Mouse (Mus musculus) midbrain, postnatal 0 days (tissue): ENCODE measurements around the gene Nkapl. TPM values are rescaled to one million over a fixed set of nuclear protein-coding genes. Genes with fewer than 3 reads are reported as not detected.

Source experiments
- ATAC-seq: fragments of 200-750 bp; cut with Nextera tagmentation; 2 replicates; pipeline ENCODE4 v1.8.0; 2017; ENCODE audit warnings: moderate number of reproducible peaks, mild to moderate bottlenecking, moderate TSS enrichment, moderate library complexity; ENCODE audit not compliant: low FRiP score
- DNase-seq: peaks from one replicate; pipeline ENCODE4 v3.0.0-alpha.2; 2015; ENCODE audit warnings: low spot score
- H3K27ac ChIP-seq: fragments of 300-500 bp; sonication (generic); 2 replicates; pipeline ENCODE4 v1.5.1; 2014; ENCODE audit warnings: low read depth, mild to moderate bottlenecking, low read length, mixed read lengths
- H3K27me3 ChIP-seq: fragments of 300-500 bp; sonication (generic); 2 replicates; pipeline ENCODE4 v1.6.1; 2014; ENCODE audit warnings: low read length, control low read depth, mixed read lengths; ENCODE audit not compliant: insufficient read depth
- H3K36me3 ChIP-seq: fragments of 300-500 bp; sonication (generic); 2 replicates; pipeline ENCODE4 v1.6.1; 2014; ENCODE audit warnings: low read length, control low read depth, mixed read lengths; ENCODE audit not compliant: insufficient read depth
- H3K4me1 ChIP-seq: fragments of 300-500 bp; sonication (generic); 2 replicates; pipeline ENCODE4 v1.6.1; 2014; ENCODE audit warnings: mild to moderate bottlenecking, control low read depth, antibody characterized with exemption, low read length, mixed read lengths; ENCODE audit not compliant: insufficient read depth
- H3K4me2 ChIP-seq: fragments of 300-500 bp; sonication (generic); 2 replicates; pipeline ENCODE4 v1.6.1; 2014; ENCODE audit warnings: low read depth, mild to moderate bottlenecking, low read length, mixed read lengths; ENCODE audit not compliant: poor library complexity, severe bottlenecking
- H3K4me3 ChIP-seq: fragments of 300-500 bp; sonication (generic); 2 replicates; pipeline ENCODE4 v1.5.1; 2014; ENCODE audit warnings: low read depth, mild to moderate bottlenecking, low read length, moderate library complexity
- H3K9ac ChIP-seq: fragments of 300-500 bp; sonication (generic); replicated peaks from 2 replicates; pipeline ENCODE4 v1.6.1; 2014; ENCODE audit warnings: mild to moderate bottlenecking, low read length, moderate library complexity, mixed read lengths; ENCODE audit not compliant: poor library complexity, severe bottlenecking
- H3K9me3 ChIP-seq: fragments of 300-500 bp; sonication (generic); 2 replicates; pipeline ENCODE4 v1.6.1; 2016; ENCODE audit warnings: low read length, control low read depth
- CTCF ChIP-seq: IDR thresholded peaks from 2 replicates; pipeline ENCODE4 v1.5.1; 2016; ENCODE audit warnings: antibody characterized with exemption, mild to moderate bottlenecking
- WGBS: fragments of 180-500 bp; shearing (Covaris S2); extraction: QIAGEN DNeasy Blood & Tissue Kit; methylation state at CpG from one replicate; pipeline ENCODE4 v1.1.7; 2014; 5-methylcytosine and 5-hydroxymethylcytosine counted together
- polyA plus RNA-seq: library from polyadenylated mRNA; unstranded; fragments of >200 nt; fragmentation: Nextera tagmentation; extraction: Ambion mirVana; gene quantifications from 2 replicates; pipeline ENCODE4 v1.2.1, GENCODE M21; 2015
- total RNA-seq: library from RNA; depleted of rRNA; stranded (reverse); fragments of >200 nt; gene quantifications from 2 replicates; pipeline ENCODE4 v1.2.3, GENCODE M21; 2014

Nkapl gene
- total and polyA plus RNA-seq, 2 experiments from 2014 or later = 0.60 to 2.5 TPM

DNA sequence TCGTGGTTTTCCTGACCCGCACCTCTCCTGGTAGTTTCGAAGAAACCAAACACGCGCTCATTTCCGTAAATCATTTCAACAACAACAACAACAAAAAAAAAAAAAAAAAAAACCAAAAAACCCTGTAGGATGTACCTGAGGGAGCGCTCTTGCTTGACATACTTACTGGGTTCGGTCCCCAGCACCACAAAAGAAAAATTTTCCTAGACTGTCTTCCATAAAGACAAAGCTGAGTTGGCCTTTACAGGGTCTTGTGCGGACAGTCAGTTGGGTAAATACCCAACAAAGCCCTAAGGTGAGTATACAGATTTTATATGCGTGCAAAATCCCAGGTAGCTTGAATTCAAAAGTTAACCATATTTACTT lies 27.1 kb downstream of the Nkapl start:
- ATAC-seq (peak; percentile 49), DNase-seq (no peak)
- Histone ChIP-seq H3K9ac (peak overlapping the region; percentile 71; the same call in 1 of the 2 replicates), H3K4me1 (no peaks in the 10 kb centered on the region), H3K4me2 (peak overlapping the region; percentile 83), H3K27me3 (no peaks in the 10 kb centered on the region), H3K36me3 (peaks cover 22% of the 10 kb centered on the region), H3K9me3 (no peaks in the 10 kb centered on the region), H3K27ac (0 out of 2 replicates have a peak overlapping the region, but pooled peaks have one; percentile 77), H3K4me3 (peak overlapping the region; percentile 59)
- no peak for TF ChIP-seq CTCF
- WGBS = 15% methylated on average over 10 of the region's 10 CpGs

DNA sequence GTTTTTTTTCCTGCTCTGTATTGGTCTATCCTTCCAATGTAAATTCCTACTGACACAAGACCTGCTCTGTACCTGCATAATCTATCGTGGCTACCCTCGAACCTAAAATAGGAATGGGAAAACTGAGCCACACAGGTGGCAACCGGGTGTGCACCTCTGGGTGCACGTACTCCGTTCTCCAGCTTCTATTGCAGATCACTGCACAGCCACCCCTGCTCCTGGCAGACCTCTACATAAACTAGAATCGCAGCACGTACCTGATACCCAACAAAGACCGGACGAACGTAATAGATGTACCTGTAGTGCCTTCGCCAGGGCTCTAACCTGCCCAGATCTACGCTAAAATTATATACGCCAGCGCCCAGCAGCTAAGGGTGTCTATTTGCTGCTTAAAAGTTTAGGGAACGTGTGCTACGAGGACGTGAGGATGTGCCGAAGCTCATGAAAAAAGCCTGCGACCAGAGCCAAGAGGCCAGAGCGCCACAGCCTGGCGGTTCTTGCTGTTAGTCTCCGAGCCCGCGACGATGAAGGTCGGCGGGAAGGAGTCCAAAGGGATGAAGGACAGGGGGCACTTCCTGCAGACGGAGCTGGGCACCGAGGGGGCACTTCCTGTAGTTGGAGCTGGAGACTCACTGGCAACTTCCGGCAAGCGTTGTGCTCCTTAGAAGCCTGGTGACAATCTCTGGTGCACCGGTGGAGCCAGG lies 27.7 kb downstream of the Nkapl start, which contains the start of gene Pgbd1:
Gene Pgbd1 (minus strand): TSS at position 556 of the 704 bp plus-strand sequence.
- ATAC-seq = peak; percentile 96
- peak; percentile 70 for TF ChIP-seq CTCF
- peak within 1 kb of the TSS; percentile 77 for H3K27ac ChIP-seq
- under 1% methylated on average over 32 of the region's 32 CpGs for WGBS
- no peaks in the 10 kb centered on the region for H3K9me3 ChIP-seq
- H3K27me3 ChIP-seq = no peaks in the 10 kb centered on the region
- no peaks in the 10 kb centered on the region for H3K4me1 ChIP-seq
- peak; percentile 94 for DNase-seq
- peak within 1 kb of the TSS; percentile 59 for H3K4me3 ChIP-seq
- peaks cover 18% of the 10 kb centered on the region for H3K36me3 ChIP-seq
- H3K9ac ChIP-seq = peak within 1 kb of the TSS; percentile 71
- peak within 1 kb of the TSS; percentile 83 for H3K4me2 ChIP-seq

GRCm38 (mm10) chr13:21435476-21435875 lies 32.8 kb downstream of the Nkapl start:
- Histone ChIP-seq H3K9ac (no peak overlapping the region), H3K36me3 (no peaks in the 10 kb centered on the region), H3K4me3 (no peak overlapping the region), H3K4me2 (no peak overlapping the region), H3K27me3 (no peaks in the 10 kb centered on the region), H3K9me3 (no peaks in the 10 kb centered on the region), H3K27ac (no peak overlapping the region), H3K4me1 (no peaks in the 10 kb centered on the region)
- 91% methylated on average over 4 of the region's 4 CpGs for WGBS
- ATAC-seq = no peak
- no peak for TF ChIP-seq CTCF
- DNase-seq = no peak

DNA sequence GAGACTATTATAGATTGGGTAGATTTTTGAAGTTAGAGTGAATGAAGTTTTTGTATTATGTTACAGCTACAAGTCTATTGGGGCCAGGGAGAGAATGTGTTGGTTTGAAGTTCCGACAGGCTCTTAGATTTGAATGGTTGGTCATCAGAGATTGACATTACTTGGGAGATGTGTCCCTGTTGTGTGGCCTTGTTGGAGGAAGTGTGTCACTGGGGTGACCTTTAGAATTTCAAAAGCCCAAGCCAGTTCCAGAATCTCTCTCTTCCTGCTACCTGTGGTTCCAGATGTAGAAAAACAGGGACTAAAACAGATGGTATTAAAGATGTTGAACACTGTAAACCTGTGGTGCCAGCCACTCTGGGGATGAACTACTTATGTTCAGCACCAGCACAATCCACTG lies 40.7 kb downstream of the Nkapl start:
- Histone ChIP-seq H3K4me2 (no peak overlapping the region), H3K4me3 (no peak overlapping the region), H3K36me3 (no peaks in the 10 kb centered on the region), H3K4me1 (no peaks in the 10 kb centered on the region), H3K27me3 (no peaks in the 10 kb centered on the region), H3K9me3 (no peaks in the 10 kb centered on the region), H3K9ac (no peak overlapping the region), H3K27ac (no peak overlapping the region)
- DNase-seq = no peak
- WGBS = 97% methylated on average over 1 of the region's 1 CpGs
- no peak for TF ChIP-seq CTCF
- no peak for ATAC-seq

GRCm38 (mm10) chr13:21423301-21423700 lies 45.0 kb downstream of the Nkapl start:
- Histone ChIP-seq H3K4me1 (no peaks in the 10 kb centered on the region), H3K9me3 (no peaks in the 10 kb centered on the region), H3K4me2 (no peak overlapping the region), H3K4me3 (no peak overlapping the region), H3K27ac (no peak overlapping the region), H3K27me3 (no peaks in the 10 kb centered on the region), H3K9ac (no peak overlapping the region), H3K36me3 (no peaks in the 10 kb centered on the region)
- WGBS = 74% methylated on average over 5 of the region's 5 CpGs
- TF ChIP-seq CTCF = no peak
- DNase-seq (no peak), ATAC-seq (no peak)

DNA sequence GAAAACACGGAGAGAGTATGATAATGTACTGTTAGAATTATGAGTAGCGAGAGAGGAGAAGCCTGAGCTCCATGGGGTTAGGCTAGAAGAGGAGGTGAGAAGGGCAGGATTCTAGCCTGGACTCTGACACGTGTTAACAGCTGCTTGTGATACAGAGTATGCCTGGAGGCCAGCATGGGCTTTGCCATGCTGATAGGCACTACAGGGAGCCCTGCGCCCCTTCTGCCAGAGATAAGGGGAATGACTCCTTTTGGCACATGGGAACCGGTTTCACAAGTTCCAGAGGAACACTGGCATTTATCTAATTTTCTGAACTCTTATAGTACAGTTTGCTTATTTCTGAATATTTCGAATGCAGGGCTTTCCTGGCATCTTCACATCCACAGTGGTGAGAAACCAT lies 49.4 kb downstream of the Nkapl start:
- TF ChIP-seq CTCF = no peak
- Histone ChIP-seq H3K36me3 (no peaks in the 10 kb centered on the region), H3K4me2 (no peak overlapping the region), H3K9me3 (no peaks in the 10 kb centered on the region), H3K4me3 (no peak overlapping the region), H3K9ac (no peak overlapping the region), H3K27ac (no peak overlapping the region), H3K27me3 (no peaks in the 10 kb centered on the region), H3K4me1 (no peaks in the 10 kb centered on the region)
- WGBS = 69% methylated on average over 6 of the region's 6 CpGs
- no peak for DNase-seq
- ATAC-seq = no peak
